Mouse (Mus musculus) gastrocnemius, adult 2 months (tissue): ENCODE results near the gene Pagr1a. TPM values are rescaled to one million over a fixed set of nuclear protein-coding genes. Genes with fewer than 3 reads are reported as not detected.

Experiments used
- DNase-seq: peaks from one replicate; pipeline ENCODE4 v3.0.0; 2022
- H3K27ac ChIP-seq: fragments of 200-600 bp; 2 replicates; pipeline ENCODE4 v1.8.1; 2022; ENCODE audit warnings: mild to moderate bottlenecking
- H3K4me3 ChIP-seq: fragments of 200-600 bp; 2 replicates; pipeline ENCODE4 v1.8.1; 2022; ENCODE audit warnings: mild to moderate bottlenecking, moderate library complexity
- CTCF ChIP-seq: fragments of 200-600 bp; IDR thresholded peaks from 2 replicates; pipeline ENCODE4 v1.8.1; 2022; ENCODE audit warnings: antibody characterized with exemption, mild to moderate bottlenecking, moderate library complexity
- intact Hi-C: fragments of 180-260 bp; cut with DNase I; formaldehyde crosslinking; loops from one replicate; pipeline ENCODE4 v1.15.1; 2025
- long read RNA-seq, 2 experiments: library from polyadenylated mRNA; stranded (forward); transcript quantifications; one replicate each; pipeline ENCODE4 v2.0.0; 2021
- total RNA-seq, 2 experiments: library from RNA; stranded (reverse); gene quantifications; 2 replicates each; pipeline ENCODE4 v1.2.3; 2021

Pagr1a gene
- 1 to 10 TPM in 1 of 2 experiments, not detected in 1; 2.4 TPM for total RNA-seq
- long read RNA-seq, experiment 1, transcript Pagr1a-202 (3 exons, 1,430 nt) = major isoform, 24 of 25 reads
- long read RNA-seq, experiment 1, partial matches to known transcripts = 1 of 25 reads
- long read RNA-seq, experiment 1, other reads (novel, unspliced or antisense) = 0 of 25 reads
- long read RNA-seq, experiment 2, transcript Pagr1a-202 (3 exons, 1,430 nt) = major isoform, 25 of 26 reads
- long read RNA-seq, experiment 2, partial matches to known transcripts = 0 of 26 reads
- long read RNA-seq, experiment 2, other reads (novel, unspliced or antisense) = 1 of 26 reads

DNA sequence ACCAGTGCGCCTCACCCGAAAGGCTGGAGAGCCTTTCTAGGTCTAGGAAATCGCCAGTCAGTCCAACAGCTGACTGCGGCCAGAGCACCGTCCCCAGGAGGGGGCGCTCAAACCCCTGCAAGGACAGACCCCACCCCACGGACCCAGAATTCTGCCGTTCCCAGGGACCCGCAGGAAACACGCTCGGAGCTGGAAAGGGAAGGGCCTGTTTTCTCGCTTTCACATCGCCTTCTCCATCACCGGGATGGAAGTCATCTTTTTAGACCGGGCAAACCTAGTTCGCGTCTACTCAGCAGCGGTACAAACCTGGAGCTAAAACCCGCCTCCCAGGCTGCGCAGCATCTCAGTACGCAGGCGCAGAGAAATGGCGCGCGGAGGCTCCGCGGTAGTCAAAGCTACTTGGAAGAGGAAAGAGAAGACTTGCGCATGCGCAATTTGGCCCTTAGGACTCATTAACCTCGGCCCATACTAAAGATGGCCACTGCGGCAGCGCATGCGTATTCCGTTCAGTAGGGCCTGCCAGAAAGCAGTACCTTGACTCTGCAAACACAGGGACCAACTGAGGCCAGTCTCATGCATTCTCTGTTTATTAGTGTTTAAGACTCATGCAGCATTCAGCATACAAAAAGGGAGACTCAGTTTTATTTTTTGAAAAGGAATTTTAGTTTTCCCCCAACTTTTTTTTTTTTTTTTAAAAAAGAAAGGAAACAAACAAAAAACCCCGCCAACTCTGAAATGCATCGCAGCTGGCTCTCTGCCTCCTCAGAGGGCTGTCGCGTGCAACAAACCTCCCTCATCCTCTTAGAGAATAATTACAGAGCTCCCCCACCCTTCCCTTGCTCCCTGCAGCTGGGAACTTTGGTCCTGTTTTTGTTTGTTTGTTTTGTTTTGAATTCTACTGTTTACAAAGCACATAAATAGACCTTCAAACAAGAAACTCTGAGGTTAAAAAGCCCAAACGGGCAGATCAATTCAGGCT lies at the start of gene Pagr1a:
Gene Pagr1a, minus strand, starts transcription at position 382 of the 979 bp plus-strand sequence.
- intact Hi-C loops = loop anchor here (2.0 kb wide), 1 partner anchor 40 kb away; the partner anchor contains the start of gene Cdiptos
- peak; percentile 98 for DNase-seq
- peak; percentile 93 for TF ChIP-seq CTCF
- Histone ChIP-seq H3K4me3 (peak within 1 kb of the TSS; percentile 89), H3K27ac (peak within 1 kb of the TSS; percentile 96)

DNA sequence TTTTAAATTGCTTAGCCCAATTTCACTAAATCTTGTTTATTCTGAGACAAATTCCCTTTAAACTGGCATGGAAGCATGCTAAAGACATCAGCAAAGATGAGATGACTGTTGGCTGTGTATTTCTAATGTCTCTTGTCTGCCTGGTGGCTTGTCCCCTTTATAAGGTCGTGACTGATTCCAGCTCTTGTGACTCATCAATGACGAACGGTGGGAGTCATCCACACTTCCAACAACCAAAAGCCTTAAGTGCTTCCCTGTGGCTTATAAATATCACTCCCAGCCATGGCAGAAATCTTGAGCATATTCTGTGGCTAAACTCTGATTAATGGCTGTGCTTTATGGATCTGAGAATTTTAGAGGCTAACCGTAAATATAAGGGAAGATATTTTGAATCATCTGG lies 49.2 kb upstream of the Pagr1a start:
- H3K4me3 ChIP-seq = no peak overlapping the region
- DNase-seq = no peak
- TF ChIP-seq CTCF = no peak
- H3K27ac ChIP-seq = no peak overlapping the region
- intact Hi-C loops = no loop called here

DNA sequence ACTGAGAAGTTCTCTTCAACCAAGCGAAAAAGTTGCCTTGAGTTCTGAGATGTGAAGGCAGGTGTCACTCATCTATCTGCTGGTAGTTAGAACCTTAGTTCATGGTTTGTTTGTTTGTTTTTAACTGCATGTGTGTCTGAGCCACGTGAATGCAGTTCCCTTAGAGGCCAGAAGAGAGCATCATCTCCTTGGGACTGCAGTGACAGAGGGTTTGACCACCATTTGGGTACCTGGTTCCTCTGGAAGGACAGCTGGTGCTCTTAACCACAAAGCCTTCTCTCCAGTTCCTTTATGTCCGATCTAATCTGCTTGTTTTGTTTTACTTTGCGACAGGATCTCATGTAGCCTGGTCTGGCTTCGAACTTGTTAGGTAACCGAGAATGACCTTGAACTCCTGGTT lies 48.4 kb upstream of the Pagr1a start:
- TF ChIP-seq CTCF = no peak
- H3K27ac ChIP-seq = no peak overlapping the region
- no peak for DNase-seq
- no peak overlapping the region for H3K4me3 ChIP-seq
- intact Hi-C loops = no loop called here

DNA sequence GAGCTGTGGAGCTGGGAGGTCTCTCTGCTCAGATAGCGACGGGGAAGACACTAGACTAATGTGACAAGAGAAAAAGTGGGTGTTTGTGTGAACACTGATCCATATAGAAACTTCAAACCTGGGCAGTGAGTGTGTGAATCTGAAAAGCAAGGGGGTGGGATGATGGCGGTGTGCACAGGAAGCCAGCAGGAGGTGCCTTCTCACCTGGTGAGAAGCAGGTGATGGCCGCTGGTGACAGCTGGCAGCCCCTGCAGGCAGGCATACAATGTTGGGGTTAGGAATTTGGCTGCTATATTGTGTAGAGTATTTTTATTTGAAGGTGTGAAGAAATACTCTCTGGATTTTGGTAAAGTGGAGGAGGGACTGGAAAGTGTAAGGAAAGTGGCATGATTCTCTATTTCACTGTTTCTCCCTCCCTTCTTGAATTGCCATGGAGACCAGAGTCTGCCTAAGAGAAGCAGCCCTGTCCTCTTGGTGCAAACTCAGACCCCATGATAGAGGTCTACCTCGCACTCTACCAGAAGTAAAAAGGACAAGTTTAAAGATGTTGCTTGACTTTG lies 38.0 kb upstream of the Pagr1a start:
- TF ChIP-seq CTCF = no peak
- Histone ChIP-seq H3K4me3 (no peak overlapping the region), H3K27ac (no peak overlapping the region)
- no peak for DNase-seq
- intact Hi-C loops = no loop called here

DNA sequence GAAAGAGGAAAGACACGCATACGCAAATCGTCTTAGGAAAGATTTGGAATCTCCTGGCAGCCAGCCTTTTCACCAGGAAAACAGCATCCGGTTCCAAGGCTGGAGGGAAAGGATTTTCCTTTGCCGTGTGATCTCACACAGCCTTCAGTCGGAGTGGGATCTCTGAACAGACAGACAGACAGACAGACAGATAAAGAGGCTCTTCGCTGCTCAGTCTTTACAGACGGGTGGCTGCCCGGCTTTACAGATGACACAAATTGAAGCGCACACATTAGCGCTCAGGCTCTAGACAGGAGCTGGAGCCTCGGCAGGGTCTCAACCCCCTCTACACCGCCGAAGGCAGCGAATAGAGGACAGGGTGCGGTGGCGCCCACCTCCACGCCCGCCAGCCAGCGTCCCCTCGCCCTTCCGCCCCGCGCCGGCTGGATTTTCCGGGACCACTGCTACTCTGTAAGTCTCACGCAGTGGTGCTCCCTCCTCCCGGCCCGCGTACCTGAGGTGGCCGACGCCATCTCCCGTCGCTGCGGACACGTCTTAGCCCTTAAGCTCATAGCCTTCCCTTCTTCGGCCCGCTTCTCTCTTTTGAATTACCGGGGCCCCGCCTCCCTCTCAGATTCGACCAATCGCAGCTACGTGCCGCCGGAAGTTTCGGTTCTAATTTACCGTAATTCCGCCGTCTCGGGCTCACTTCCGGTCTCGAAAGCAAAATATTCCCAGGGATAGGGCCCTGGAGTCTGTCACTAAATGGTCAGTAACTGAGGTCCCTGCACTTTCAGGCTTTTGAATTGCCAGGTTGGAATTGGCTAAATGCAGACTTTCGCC lies 24.9 kb upstream of the Pagr1a start, which contains the start of gene Kif22:
Gene Kif22, minus strand, starts transcription at position 621 of the 822 bp plus-strand sequence.
- intact Hi-C loops = no loop called here
- no peak for TF ChIP-seq CTCF
- DNase-seq = peak; percentile 91
- H3K4me3 ChIP-seq = peak within 1 kb of the TSS; percentile 73
- peak within 1 kb of the TSS; percentile 87 for H3K27ac ChIP-seq

DNA sequence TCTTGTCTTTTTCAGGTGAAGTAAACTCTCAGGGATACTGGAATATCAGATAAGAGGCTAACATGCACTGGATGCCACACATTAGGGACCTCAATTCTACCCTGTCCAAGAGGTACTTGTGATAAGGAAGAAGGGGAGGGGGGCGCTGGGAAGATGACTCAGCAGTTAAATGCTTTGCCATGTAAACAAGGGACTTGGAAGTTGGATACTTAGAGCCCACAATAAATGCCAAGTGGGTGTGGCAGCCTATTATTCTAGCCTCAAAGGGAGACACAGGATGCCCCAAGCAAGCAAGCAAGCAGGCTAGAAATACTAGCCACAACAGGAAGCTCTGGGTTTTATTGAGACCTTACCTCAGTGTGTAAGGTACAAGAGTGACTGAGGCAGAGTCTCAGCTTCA lies 14.1 kb upstream of the Pagr1a start:
- no peak overlapping the region for H3K27ac ChIP-seq
- intact Hi-C loops = no loop called here
- no peak for DNase-seq
- TF ChIP-seq CTCF = no peak
- H3K4me3 ChIP-seq = no peak overlapping the region

DNA sequence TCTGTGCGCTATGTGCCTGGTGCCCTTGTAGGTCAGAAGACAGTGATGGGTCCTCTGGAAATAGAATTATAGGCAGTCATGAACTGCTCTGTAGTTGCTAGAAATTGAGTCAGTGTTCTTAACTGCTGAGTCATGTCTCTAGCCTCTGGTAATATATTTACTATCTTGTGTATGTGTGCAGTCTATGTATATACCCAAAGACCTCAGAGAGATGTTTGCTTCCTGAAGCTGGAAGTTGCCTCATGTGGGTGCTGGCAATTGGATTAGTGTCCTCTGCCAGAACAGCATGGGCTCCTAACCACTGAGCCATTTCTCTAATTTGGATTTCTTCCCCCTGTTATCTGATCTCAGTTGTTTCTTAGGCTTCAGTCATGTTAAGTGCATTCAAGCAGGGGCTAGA lies 13.0 kb upstream of the Pagr1a start:
- intact Hi-C loops = no loop called here
- no peak overlapping the region for H3K27ac ChIP-seq
- no peak for DNase-seq
- TF ChIP-seq CTCF = no peak
- no peak overlapping the region for H3K4me3 ChIP-seq

DNA sequence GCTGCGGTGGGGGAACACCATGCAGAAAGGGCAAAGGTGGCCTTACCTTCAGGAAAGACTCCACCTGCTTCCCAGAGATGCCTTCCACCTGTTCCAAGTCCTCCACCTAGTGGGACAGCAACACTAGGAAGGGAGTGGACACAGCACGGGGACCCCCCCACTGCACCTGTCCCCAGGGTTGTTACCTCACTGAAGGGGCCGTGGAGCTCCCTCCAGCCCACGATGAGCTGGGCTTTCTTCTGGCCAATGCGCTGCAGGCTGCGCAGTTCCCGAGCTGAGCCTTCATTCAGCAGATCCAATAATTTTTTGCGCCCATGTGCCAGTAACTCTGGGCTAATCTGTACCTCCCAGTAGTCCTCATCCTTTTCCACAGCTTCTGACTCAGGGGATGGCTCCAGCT lies 10.7 kb upstream of the Pagr1a start:
- no peak for DNase-seq
- H3K4me3 ChIP-seq = peak overlapping the region; percentile 95
- intact Hi-C loops = loop anchor here (5.0 to 10.0 kb wide), 4 partner anchors 74 to 273 kb away; partner anchors contain the start of gene Mapk3
- H3K27ac ChIP-seq = peak overlapping the region; percentile 98
- TF ChIP-seq CTCF = no peak

DNA sequence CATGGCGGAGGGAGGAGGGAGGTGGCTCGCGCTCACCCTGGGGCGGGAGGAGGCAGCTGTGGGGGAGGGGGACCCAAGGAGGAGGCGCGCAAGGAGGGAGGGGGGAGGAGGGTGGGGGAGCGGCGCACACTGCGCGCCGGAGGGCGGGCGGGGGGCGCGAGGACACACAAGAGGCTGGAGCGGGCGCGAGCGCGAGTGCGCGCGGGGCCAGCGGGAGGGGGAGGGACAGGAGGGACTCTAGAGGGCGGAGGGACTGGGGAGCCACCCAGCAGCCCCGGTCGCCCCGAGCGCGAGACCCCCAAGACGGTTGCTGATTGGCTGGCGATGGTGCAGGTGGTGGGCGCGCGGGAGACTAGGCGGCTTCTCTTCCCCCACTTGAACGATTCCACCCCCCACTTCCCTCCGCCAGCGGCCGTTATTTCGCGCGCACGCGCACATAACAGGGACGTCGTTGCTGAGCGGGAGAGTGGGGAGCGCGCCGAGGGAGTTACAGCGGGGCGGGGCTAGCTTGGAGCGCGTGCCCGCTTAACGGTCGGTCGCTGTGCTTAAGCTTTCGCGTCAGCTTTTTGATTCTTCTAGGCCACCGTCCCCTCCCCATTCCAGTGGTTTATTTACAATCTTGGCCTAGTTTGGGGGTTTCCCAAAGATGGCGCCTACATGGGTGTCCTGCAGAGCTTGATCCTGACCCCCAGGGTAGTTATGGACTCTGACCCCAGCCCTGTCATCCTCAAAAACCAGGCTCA lies 10.0 kb upstream of the Pagr1a start, which contains the start of gene Maz:
Gene Maz, minus strand, starts transcription at position 54 of the 743 bp plus-strand sequence.
- no peak for TF ChIP-seq CTCF
- DNase-seq = peak; percentile 99
- H3K27ac ChIP-seq = peak within 1 kb of the TSS; percentile 98
- H3K4me3 ChIP-seq = peak within 1 kb of the TSS; percentile 95
- intact Hi-C loops = loop anchor here (5.0 to 10.0 kb wide), 4 partner anchors 75 to 272 kb away; partner anchors contain the start of gene Mapk3

DNA sequence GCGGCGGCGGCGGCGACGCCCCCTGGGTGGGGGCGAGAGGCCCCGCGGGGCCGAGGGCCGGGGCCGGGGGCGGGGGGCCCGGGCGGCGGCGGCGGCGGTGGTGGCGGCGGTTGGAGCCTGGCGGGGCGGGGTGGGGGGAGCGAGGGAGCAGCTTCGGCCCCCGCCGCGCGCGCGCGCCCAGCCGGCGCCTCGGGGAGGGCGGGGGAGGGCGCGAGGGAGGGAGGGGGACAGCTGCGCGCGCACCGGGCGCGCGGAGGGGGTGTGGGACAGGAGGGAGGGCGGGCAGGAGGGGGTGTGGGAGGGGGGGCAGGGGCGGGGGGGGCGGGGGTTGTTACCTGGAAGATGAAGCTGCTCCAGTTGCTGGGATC lies 9.4 kb upstream of the Pagr1a start:
- no peak for DNase-seq
- peak overlapping the region; percentile 95 for H3K4me3 ChIP-seq
- intact Hi-C loops = loop anchor here (5.0 to 10.0 kb wide), 4 partner anchors 76 to 272 kb away; partner anchors contain the start of gene Mapk3
- no peak for TF ChIP-seq CTCF
- H3K27ac ChIP-seq = peak overlapping the region; percentile 98

DNA sequence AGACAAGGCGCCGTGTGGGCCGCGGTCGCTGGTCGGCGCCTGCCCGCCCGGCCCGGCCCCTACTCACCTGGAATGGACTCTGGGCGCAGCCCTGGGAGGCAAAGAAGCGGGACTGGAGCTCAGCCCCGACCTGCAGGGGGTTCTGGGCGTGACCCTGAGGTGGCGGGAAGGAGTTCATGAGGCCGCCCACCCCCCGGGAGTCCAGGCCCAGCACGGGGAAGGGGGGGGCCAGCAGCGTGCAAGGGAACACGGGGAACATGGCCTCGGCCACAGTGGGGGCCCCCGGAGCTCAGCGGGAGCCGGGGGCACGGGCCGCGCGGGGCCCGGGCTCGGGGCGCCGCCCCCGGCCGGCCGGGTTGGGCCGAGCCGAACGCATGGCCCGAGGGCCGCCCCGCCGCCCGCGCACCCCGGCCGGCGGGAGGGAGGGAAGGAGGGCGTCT lies 9.0 kb upstream of the Pagr1a start:
- intact Hi-C loops = loop anchor here (5.0 to 10.0 kb wide), 4 partner anchors 76 to 271 kb away; partner anchors contain the start of gene Mapk3
- DNase-seq = peak; percentile 74
- Histone ChIP-seq H3K27ac (peak overlapping the region; percentile 94), H3K4me3 (peak overlapping the region; percentile 95)
- TF ChIP-seq CTCF = no peak
